18 mouse cellular contexts compared by ENCODE assay signal in genomic region chr5:4666381-4666780, GRCm38 (mm10).
DNase-seq lines count a peak whose midpoint lies in the region; ATAC-seq and TF ChIP-seq lines count a peak whose summit lies in the region.
"Had no signal": no experiment of that assay in that cellular context is flagged by ENCODE, and none has a peak within 500 bp of the region (broad histone marks: within the 10 kb centered on the region; RNA-seq: fewer than 3 reads in every experiment).

No protein-coding gene starts in this region.

- no peaks in the 10 kb centered on the region for H3K27me3 ChIP-seq in midbrain, embryonic 11.5 days (ENCODE audit: control insufficient read depth, insufficient read depth, low read length)
- H3K27me3 ChIP-seq in midbrain, embryonic 10.5 days (ENCODE audit: low read depth, poor library complexity, severe bottlenecking), result no peaks in the 10 kb centered on the region; the same call in 1 of the 2 replicates
- no peaks in the 10 kb centered on the region for H3K27me3 ChIP-seq in hindbrain, postnatal 0 days (ENCODE audit: insufficient read depth, low read length)
- H3K27me3 ChIP-seq in neural tube, embryonic 12.5 days (replicated peaks), result no peaks in the 10 kb centered on the region
- H3K27me3 ChIP-seq: forebrain, embryonic 13.5 days; limb, embryonic 15.5 days; liver, embryonic 15.5 days had no signal

- H3K4me3 ChIP-seq in midbrain, embryonic 11.5 days (ENCODE audit: low read depth, low read length), result no peak overlapping the region
- no peak overlapping the region for H3K4me3 ChIP-seq in midbrain, embryonic 10.5 days
- no peak overlapping the region for H3K4me3 ChIP-seq in hindbrain, postnatal 0 days (ENCODE audit: low read length)
- no peak overlapping the region for H3K4me3 ChIP-seq in neural tube, embryonic 12.5 days
- H3K4me3 ChIP-seq: forebrain, embryonic 13.5 days; limb, embryonic 15.5 days; liver, embryonic 15.5 days had no signal

- no peak for TF ChIP-seq CTCF in hindbrain, postnatal 0 days (IDR thresholded peaks at IDR 0.05; ENCODE audit: low read depth)

- H3K4me1 ChIP-seq in midbrain, embryonic 11.5 days (ENCODE audit: control insufficient read depth, insufficient read depth, low read length), result no peaks in the 10 kb centered on the region
- no peaks in the 10 kb centered on the region; the same call in 1 of the 2 replicates for H3K4me1 ChIP-seq in midbrain, embryonic 10.5 days
- H3K4me1 ChIP-seq in hindbrain, postnatal 0 days (ENCODE audit: insufficient read depth, low read length), result 0 out of 2 replicates have a peak, but pooled peaks cover 3% of the 10 kb centered on the region
- peaks cover 11% of the 10 kb centered on the region for H3K4me1 ChIP-seq in neural tube, embryonic 12.5 days
- H3K4me1 ChIP-seq: liver, embryonic 15.5 days had no signal

- H3K36me3 ChIP-seq in midbrain, embryonic 11.5 days (ENCODE audit: control insufficient read depth, insufficient read depth, low read length), result no peaks in the 10 kb centered on the region
- no peaks in the 10 kb centered on the region for H3K36me3 ChIP-seq in midbrain, embryonic 10.5 days
- no peaks in the 10 kb centered on the region for H3K36me3 ChIP-seq in hindbrain, postnatal 0 days (ENCODE audit: insufficient read depth, low read length)
- H3K36me3 ChIP-seq in neural tube, embryonic 12.5 days, result no peaks in the 10 kb centered on the region
- H3K36me3 ChIP-seq: limb, embryonic 15.5 days; liver, embryonic 15.5 days had no signal

- H3K9ac ChIP-seq in midbrain, embryonic 11.5 days (ENCODE audit: low read length), result no peak overlapping the region
- H3K9ac ChIP-seq in hindbrain, postnatal 0 days (replicated peaks; ENCODE audit: low read length), result no peak overlapping the region
- no peak overlapping the region for H3K9ac ChIP-seq in neural tube, embryonic 12.5 days
- H3K9ac ChIP-seq: forebrain, embryonic 13.5 days; limb, embryonic 15.5 days; liver, embryonic 15.5 days had no signal

- no peak overlapping the region for H3K4me2 ChIP-seq in midbrain, embryonic 11.5 days
- peak overlapping the region; percentile 36; the same call in 1 of the 2 replicates for H3K4me2 ChIP-seq in hindbrain, postnatal 0 days (ENCODE audit: low read depth, low read length)
- H3K4me2 ChIP-seq in neural tube, embryonic 12.5 days (replicated peaks), result no peak overlapping the region
- H3K4me2 ChIP-seq: forebrain, embryonic 13.5 days; limb, embryonic 15.5 days; liver, embryonic 15.5 days had no signal

- WGBS in midbrain, embryonic 11.5 days, result 83% methylated on average over 12 of the region's 12 CpGs
- WGBS in midbrain, embryonic 10.5 days, result 85% methylated on average over 12 of the region's 12 CpGs
- 49% methylated on average over 12 of the region's 12 CpGs for WGBS in hindbrain, postnatal 0 days
- 74% methylated on average over 12 of the region's 12 CpGs for WGBS in neural tube, embryonic 12.5 days

- H3K27ac ChIP-seq in midbrain, embryonic 11.5 days (ENCODE audit: low read depth, low read length), result no peak overlapping the region
- no peak overlapping the region for H3K27ac ChIP-seq in midbrain, embryonic 10.5 days (replicated peaks)
- H3K27ac ChIP-seq in hindbrain, postnatal 0 days, result no peak overlapping the region
- H3K27ac ChIP-seq in neural tube, embryonic 12.5 days, result no peak overlapping the region
- H3K27ac ChIP-seq: forebrain, embryonic 13.5 days; kidney, postnatal 0 days; limb, embryonic 15.5 days; liver, embryonic 15.5 days; stomach, postnatal 0 days had no signal

- DNase-seq in midbrain, embryonic 11.5 days (ENCODE audit: low spot score, missing footprints), result peak; percentile 69
- no peak for DNase-seq in midbrain, embryonic 10.5 days (ENCODE audit: low spot score)
- DNase-seq in hindbrain, postnatal 0 days (ENCODE audit: low spot score), result peak; percentile 12
- no peak for DNase-seq in frontal cortex, postnatal 36 days (ENCODE audit: low spot score in 2 of 2)
- DNase-seq in adrenal gland, adult 8-10 months, result no peak
- DNase-seq: B cell, adult 2 months; cerebellum, adult 8-10 months; gastrocnemius, postnatal 36 days; kidney, adult 11 months; layer of hippocampus, postnatal 36 days; right cerebral cortex, postnatal 4 days had no signal

- peak; percentile 46; the same call in 1 of the 2 replicates for ATAC-seq in midbrain, embryonic 11.5 days (ENCODE audit: low FRiP score)
- ATAC-seq in hindbrain, postnatal 0 days, result no peak
- 0 out of 2 replicates have a peak, but pooled peaks have one; percentile 17 for ATAC-seq in neural tube, embryonic 12.5 days (ENCODE audit: low FRiP score, low read depth)
- no peak for ATAC-seq in inflammation-experienced regulatory T-cells, adult 6 months
- ATAC-seq: forebrain, embryonic 13.5 days had no signal

- H3K9me3 ChIP-seq in midbrain, embryonic 11.5 days (ENCODE audit: control insufficient read depth, low read length), result no peaks in the 10 kb centered on the region
- H3K9me3 ChIP-seq in midbrain, embryonic 10.5 days (replicated peaks), result no peaks in the 10 kb centered on the region
- no peaks in the 10 kb centered on the region for H3K9me3 ChIP-seq in hindbrain, postnatal 0 days (ENCODE audit: low read length)
- H3K9me3 ChIP-seq in neural tube, embryonic 12.5 days, result no peaks in the 10 kb centered on the region
- H3K9me3 ChIP-seq: forebrain, embryonic 13.5 days; limb, embryonic 15.5 days; liver, embryonic 15.5 days had no signal

Comparison
In these comparisons a context has a peak if more than half of its experiments do, and no peak if none do; other contexts are left out.
1. DNase-seq: peak in midbrain, embryonic 11.5 days (single experiment) and hindbrain, postnatal 0 days (single experiment); none in midbrain, embryonic 10.5 days (single experiment), frontal cortex, postnatal 36 days (0 of 2) and adrenal gland, adult 8-10 months (single experiment).
2. ATAC-seq: peak in midbrain, embryonic 11.5 days (single experiment) and neural tube, embryonic 12.5 days (single experiment); none in hindbrain, postnatal 0 days (single experiment) and inflammation-experienced regulatory T-cells, adult 6 months (single experiment).